Mouse (Mus musculus): ENCODE results near the gene Dgkh.

The Dgkh gene

GRCm38 (mm10) chr14:78722031-78722430 is 10.5 kb downstream of the Dgkh start:
- no peak for DNase-seq (ENCODE audit: low spot score in 2 of 2)

DNA sequence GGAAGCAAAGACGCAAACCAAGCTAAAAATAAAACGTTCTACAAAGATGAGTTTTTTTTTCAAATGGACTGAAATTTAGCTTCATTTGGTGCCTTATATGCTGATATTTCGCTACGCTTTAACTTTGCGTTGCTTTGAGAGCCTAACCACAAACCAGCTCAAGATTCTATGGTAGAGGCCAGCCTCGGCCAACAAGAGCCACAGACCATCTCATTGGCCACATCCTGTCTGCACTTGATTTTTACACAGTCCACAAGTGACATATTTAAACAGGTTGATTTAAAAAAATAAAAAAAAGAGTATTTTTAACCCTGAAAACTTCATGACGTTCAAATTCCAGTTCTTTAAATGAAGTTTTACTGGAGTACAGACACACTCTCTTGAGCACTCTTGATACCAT is 16.5 kb downstream of the Dgkh start:
- DNase-seq (ENCODE audit: low spot score in 2 of 2): no peak

DNA sequence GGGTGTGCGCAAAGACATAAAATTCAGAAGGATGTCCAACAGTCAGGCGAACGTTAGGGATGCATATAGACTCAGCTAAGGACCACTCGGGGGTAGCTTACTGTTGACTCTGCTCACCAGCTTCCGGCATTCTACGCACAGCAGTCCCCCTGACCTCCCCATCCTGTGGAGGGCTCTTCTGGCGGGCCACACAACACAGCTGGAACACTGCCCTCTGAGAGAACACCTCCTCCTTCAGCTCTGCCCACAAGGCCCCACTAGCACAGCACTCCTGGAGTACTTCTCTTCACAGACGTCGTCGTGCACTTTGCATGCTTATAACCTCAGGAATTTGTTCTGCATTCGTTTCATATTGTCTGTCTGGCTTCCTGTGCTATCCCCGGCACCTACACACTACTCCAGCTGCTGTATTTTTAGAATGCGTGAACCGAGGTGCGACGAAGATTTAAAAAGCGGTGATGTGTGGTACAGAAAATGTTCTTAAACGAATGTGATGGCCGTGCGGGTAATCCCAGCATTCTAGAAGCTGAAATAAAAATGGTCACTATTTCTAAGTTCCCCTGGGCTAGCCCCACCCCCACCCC is 19.9 kb downstream of the Dgkh start:
- DNase-seq (ENCODE audit: low spot score in 2 of 2): no peak

GRCm38 (mm10) chr14:78710647-78711046 is 21.9 kb downstream of the Dgkh start:
- no peak for DNase-seq (ENCODE audit: low spot score in 2 of 2)

- DNase-seq (ENCODE audit: low spot score in 2 of 2): no peak
These were observed 27.0 kb downstream of the Dgkh start for GRCm38 (mm10) chr14:78705616-78706015.

- DNase-seq (ENCODE audit: low spot score in 2 of 2): no peak
These were observed 28.6 kb downstream of the Dgkh start for GRCm38 (mm10) chr14:78703989-78704388.

- DNase-seq (ENCODE audit: low spot score in 2 of 2): no peak
These were observed 29.2 kb downstream of the Dgkh start for GRCm38 (mm10) chr14:78703361-78703760.

- no peak for DNase-seq (ENCODE audit: low spot score in 2 of 2)
These were observed 30.5 kb downstream of the Dgkh start for GRCm38 (mm10) chr14:78702048-78702447.

DNA sequence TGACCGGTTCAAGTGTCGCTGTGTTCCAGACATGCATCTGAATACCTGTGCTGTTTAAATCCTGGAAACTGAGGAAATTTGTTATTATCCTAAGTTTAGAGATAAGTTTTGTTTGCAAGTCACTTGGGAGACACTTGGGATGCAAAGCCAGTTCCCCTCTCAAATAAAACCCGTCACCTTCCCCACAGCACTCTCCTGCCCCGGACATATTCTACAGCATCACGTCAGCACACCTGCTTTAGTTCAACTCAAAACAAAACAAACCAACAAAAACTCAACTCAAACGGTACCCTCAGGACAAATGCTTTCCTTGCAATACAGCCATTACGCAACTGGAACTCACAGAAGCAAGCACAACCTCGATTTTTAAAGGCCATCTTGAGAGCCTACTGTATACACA is 31.1 kb downstream of the Dgkh start:
- no peak for DNase-seq (ENCODE audit: low spot score in 2 of 2)

GRCm38 (mm10) chr14:78701087-78701486 is 31.5 kb downstream of the Dgkh start:
- DNase-seq (ENCODE audit: low spot score in 2 of 2): no peak

DNA sequence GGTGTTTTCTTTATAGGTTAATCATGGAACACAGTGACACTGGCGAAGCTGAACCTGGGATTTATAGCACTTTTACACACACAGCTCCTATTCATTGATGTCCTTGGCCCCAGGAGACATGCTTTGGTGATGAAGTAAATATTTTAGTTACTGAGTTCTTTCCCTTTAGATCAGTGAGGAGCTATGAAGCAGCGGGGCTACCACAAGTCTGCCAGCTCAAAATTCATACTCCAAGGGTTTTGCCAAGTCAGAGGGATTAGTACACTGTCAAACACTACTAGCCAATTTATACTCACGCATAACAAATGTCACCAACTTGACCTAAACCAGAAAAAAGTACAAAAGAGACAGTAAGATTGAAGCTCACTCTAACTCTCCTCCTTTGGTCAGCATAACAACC is 32.9 kb downstream of the Dgkh start:
- no peak for DNase-seq (ENCODE audit: low spot score in 2 of 2)

GRCm38 (mm10) chr14:78699196-78699595 is 33.4 kb downstream of the Dgkh start:
- DNase-seq (ENCODE audit: low spot score in 2 of 2): no peak

- DNase-seq (ENCODE audit: low spot score in 2 of 2): no peak
These were observed 38.5 kb downstream of the Dgkh start for GRCm38 (mm10) chr14:78694121-78694520.

DNA sequence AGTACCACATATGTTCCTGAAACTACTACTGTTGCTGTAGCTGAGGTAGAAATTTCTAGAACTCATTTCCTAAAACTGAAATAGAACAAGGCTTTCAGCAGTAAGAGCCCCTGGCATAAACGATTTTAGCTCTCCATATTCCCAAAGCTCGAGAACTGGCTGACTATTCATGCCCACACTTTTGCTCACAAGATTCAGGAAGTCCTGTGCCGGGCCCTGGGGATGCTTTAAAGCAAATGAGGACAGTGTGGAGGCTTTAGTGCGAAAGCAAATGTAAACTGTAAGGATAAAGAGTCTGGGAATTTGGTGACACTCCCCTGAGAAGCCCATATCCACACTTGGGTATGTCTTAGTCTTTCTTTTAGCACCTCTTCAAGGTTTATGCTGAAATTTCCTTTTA is 40.0 kb downstream of the Dgkh start:
- no peak for DNase-seq (ENCODE audit: low spot score in 2 of 2)

DNA sequence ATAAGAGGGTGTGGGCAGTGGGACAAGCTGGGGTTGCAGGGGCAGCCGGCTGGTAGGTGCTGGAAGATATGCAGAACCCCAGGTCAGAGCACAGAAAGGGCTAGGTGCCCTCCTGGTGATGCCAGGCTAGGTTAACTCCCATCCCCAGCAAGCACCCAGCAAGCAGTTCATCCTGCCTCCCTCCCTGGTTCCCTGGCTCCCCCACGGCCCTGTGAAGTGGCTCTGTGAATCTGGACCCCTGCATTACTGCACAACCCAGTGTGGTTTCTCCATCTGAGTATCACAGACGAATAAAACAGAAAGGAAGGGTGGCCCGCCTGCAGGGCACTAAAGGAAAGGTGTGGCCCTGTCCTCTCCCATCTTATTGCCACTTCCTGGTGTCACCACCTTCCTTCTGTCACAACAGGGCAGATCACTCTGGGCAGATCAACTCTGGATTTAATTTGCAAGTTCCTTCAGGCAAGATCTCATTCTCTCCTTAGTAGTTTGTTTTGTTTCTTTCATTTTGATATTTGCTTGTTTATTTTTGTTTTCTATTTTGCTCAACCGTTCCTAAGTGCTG is 40.6 kb downstream of the Dgkh start:
- DNase-seq (ENCODE audit: low spot score in 2 of 2): no peak

DNA sequence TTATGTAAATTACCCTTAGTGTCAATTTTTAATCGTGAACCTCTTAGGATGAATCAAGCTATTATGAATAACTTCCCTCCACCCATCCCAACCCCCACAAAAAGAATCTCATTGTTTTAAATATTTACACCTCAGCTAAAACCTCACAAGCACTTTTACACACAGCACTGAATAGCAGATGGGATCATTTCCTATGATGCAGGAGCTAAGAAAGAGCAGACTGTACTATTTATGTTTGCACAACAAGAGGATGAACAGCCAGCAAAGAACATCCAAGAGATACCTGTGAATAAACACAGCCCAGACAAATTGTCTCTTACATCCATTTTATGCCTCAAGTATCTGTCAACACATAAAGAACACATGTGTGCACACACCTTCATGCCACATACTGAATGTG is 41.7 kb downstream of the Dgkh start:
- no peak for DNase-seq (ENCODE audit: low spot score in 2 of 2)

DNA sequence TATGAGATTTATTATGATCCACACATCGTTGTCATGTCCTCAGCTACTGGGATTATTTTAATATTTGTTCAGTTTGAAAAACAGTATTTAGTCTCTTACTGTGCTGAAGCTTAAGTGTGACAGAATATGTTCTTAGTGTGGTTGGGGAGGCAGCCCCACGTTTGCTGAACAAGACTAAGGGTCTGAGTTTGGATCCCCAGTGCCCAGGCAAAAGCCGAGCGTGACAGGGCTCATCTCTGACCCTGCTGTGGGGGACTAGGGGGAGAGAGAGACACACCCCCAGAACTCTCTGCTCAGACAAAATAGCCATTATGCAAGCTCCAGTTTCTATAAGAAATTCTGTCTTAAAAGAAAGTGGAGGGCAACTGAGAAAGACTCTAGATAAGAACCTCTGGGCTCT is 42.2 kb downstream of the Dgkh start:
- no peak for DNase-seq (ENCODE audit: low spot score in 2 of 2)

DNA sequence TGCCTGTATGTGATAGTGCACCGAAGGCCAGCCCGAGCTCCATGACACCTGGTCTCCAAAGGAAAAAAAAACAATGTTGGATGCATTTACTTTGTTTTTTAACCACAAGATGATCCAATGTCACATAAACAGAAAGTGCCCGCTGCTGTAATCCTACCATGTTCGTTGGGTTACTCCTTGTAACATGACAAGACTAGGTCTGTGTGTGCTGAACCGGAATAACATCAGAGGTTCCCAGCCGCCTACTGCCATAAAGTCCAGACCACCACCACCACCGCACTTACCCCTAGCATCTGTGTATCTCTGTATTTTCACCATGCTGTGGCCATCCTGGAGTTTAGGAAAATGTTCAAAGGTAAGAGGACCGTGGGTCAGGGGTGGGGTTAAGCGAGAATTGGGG is 42.6 kb downstream of the Dgkh start:
- DNase-seq (ENCODE audit: low spot score in 2 of 2): no peak

- no peak for DNase-seq (ENCODE audit: low spot score in 2 of 2)
These were observed 44.9 kb downstream of the Dgkh start for GRCm38 (mm10) chr14:78687716-78688115.

GRCm38 (mm10) chr14:78686701-78687100 is 45.9 kb downstream of the Dgkh start:
- DNase-seq (ENCODE audit: low spot score in 2 of 2): no peak

- DNase-seq (ENCODE audit: low spot score in 2 of 2): no peak
These were observed 48.4 kb downstream of the Dgkh start for GRCm38 (mm10) chr14:78684171-78684570.

- DNase-seq (ENCODE audit: low spot score in 2 of 2): no peak
These were observed 53.6 kb downstream of the Dgkh start for GRCm38 (mm10) chr14:78678981-78679380.

- DNase-seq (ENCODE audit: low spot score in 2 of 2): no peak
These were observed 54.6 kb downstream of the Dgkh start for GRCm38 (mm10) chr14:78677852-78678588.
